Mouse (Mus musculus) spleen, adult 12 weeks (tissue): ENCODE results near the gene Rtn4r.

Source experiments
- DNase-seq: peaks from one replicate; pipeline ENCODE4 v3.0.0; 2022; ENCODE audit warnings: low spot score

Gene Rtn4r

GRCm38 (mm10) chr16:18127241-18127861, at the start of gene Rtn4r:
Gene Rtn4r (plus strand): TSS chr16:18127642.
- DNase-seq, result no peak

- no peak for DNase-seq
Measured at GRCm38 (mm10) chr16:18078314-18079015, 49.0 kb upstream of the Rtn4r start.

GRCm38 (mm10) chr16:18079300-18079699, 48.1 kb upstream of the Rtn4r start:
- no peak for DNase-seq

- no peak for DNase-seq
Measured at GRCm38 (mm10) chr16:18080171-18080570, 47.3 kb upstream of the Rtn4r start.

- DNase-seq, result no peak
Measured at GRCm38 (mm10) chr16:18081149-18081827, 46.2 kb upstream of the Rtn4r start.

- DNase-seq, result no peak
Measured at GRCm38 (mm10) chr16:18082291-18082690, 45.2 kb upstream of the Rtn4r start.

- DNase-seq, result no peak
Measured at GRCm38 (mm10) chr16:18083231-18083951, 44.1 kb upstream of the Rtn4r start.

- DNase-seq, result no peak
Measured at GRCm38 (mm10) chr16:18084262-18084661, 43.2 kb upstream of the Rtn4r start.

- DNase-seq, result no peak
Measured at GRCm38 (mm10) chr16:18087101-18087500, 40.3 kb upstream of the Rtn4r start.

- no peak for DNase-seq
Measured at GRCm38 (mm10) chr16:18096348-18096747, 31.1 kb upstream of the Rtn4r start.

GRCm38 (mm10) chr16:18102816-18103215, 24.6 kb upstream of the Rtn4r start:
- no peak for DNase-seq

- DNase-seq, result no peak
Measured at GRCm38 (mm10) chr16:18103366-18103765, 24.1 kb upstream of the Rtn4r start.

GRCm38 (mm10) chr16:18103808-18104207, 23.6 kb upstream of the Rtn4r start:
- no peak for DNase-seq

GRCm38 (mm10) chr16:18108221-18108966, 19.0 kb upstream of the Rtn4r start:
- no peak for DNase-seq

- DNase-seq, result no peak
Measured at GRCm38 (mm10) chr16:18111042-18111441, 16.4 kb upstream of the Rtn4r start.

GRCm38 (mm10) chr16:18116467-18116866, 11.0 kb upstream of the Rtn4r start:
- DNase-seq, result no peak

- DNase-seq, result no peak
Measured at GRCm38 (mm10) chr16:18118285-18118684, 9.2 kb upstream of the Rtn4r start.

GRCm38 (mm10) chr16:18119031-18119730, 8.3 kb upstream of the Rtn4r start:
- DNase-seq, result no peak

GRCm38 (mm10) chr16:18122740-18123139, 4.7 kb upstream of the Rtn4r start:
- DNase-seq, result no peak

GRCm38 (mm10) chr16:18123471-18123870, 4.0 kb upstream of the Rtn4r start:
- DNase-seq, result no peak

GRCm38 (mm10) chr16:18124040-18124439, 3.4 kb upstream of the Rtn4r start:
- DNase-seq, result no peak
